Mouse (Mus musculus) limb, embryonic 14.5 days (tissue): ENCODE measurements around the gene Olfr876. TPM values are rescaled to one million over a fixed set of nuclear protein-coding genes. Genes with fewer than 3 reads are reported as not detected.

Experiments used
- ATAC-seq: fragments of 200-750 bp; cut with Nextera tagmentation; 2 replicates; pipeline ENCODE4 v1.8.0; 2017; ENCODE audit warnings: low read depth, moderate number of reproducible peaks, moderate TSS enrichment; ENCODE audit not compliant: low FRiP score
- DNase-seq: peaks from one replicate; pipeline ENCODE4 v3.0.0-alpha.2; 2015; ENCODE audit warnings: low spot score
- H3K27ac ChIP-seq: fragments of 300-500 bp; sonication (generic); replicated peaks from 2 replicates; pipeline ENCODE4 v1.5.1; 2014; ENCODE audit warnings: low read depth, mild to moderate bottlenecking, low read length, moderate library complexity, mixed read lengths
- H3K27me3 ChIP-seq: fragments of 300-500 bp; sonication (generic); 2 replicates; pipeline ENCODE4 v1.6.1; 2014; ENCODE audit warnings: low read length, mixed read lengths; ENCODE audit not compliant: control insufficient read depth, insufficient read depth
- H3K36me3 ChIP-seq: fragments of 300-500 bp; sonication (generic); 2 replicates; pipeline ENCODE4 v1.6.1; 2014; ENCODE audit warnings: mild to moderate bottlenecking, low read length, moderate library complexity, mixed read lengths; ENCODE audit not compliant: control insufficient read depth, insufficient read depth
- H3K4me1 ChIP-seq: fragments of 300-500 bp; sonication (generic); 2 replicates; pipeline ENCODE4 v1.6.1; 2014; ENCODE audit warnings: antibody characterized with exemption, low read length, mixed read lengths; ENCODE audit not compliant: control insufficient read depth, insufficient read depth
- H3K4me2 ChIP-seq: fragments of 300-500 bp; sonication (generic); replicated peaks from 2 replicates; pipeline ENCODE4 v1.6.1; 2014; ENCODE audit warnings: low read depth, mild to moderate bottlenecking, low read length, moderate library complexity; ENCODE audit not compliant: severe bottlenecking
- H3K4me3 ChIP-seq: fragments of 300-500 bp; sonication (generic); replicated peaks from 2 replicates; pipeline ENCODE4 v1.5.1; 2014; ENCODE audit warnings: low read length
- H3K9ac ChIP-seq: fragments of 300-500 bp; sonication (generic); 2 replicates; pipeline ENCODE4 v1.6.1; 2014; ENCODE audit warnings: mild to moderate bottlenecking, low read depth, low read length, moderate library complexity; ENCODE audit not compliant: severe bottlenecking
- H3K9me3 ChIP-seq: fragments of 300-500 bp; sonication (generic); 2 replicates; pipeline ENCODE4 v1.6.1; 2016; ENCODE audit warnings: low read length; ENCODE audit not compliant: control insufficient read depth
- POLR2A ChIP-seq: fragments of 200-500 bp; IDR thresholded peaks from 2 replicates; pipeline ENCODE4 v1.8.0; 2012; ENCODE audit warnings: inconsistent platforms, mild to moderate bottlenecking, moderate library complexity, borderline replicate concordance; ENCODE audit not compliant: insufficient read depth, insufficient read length; ENCODE audit errors: extremely low read depth
- WGBS: fragments of 180-500 bp; shearing (Covaris S2); extraction: QIAGEN DNeasy Blood & Tissue Kit; methylation state at CpG from one replicate; pipeline ENCODE4 v1.1.7; 2014; 5-methylcytosine and 5-hydroxymethylcytosine counted together
- polyA plus RNA-seq, 2 experiments: library from polyadenylated mRNA; depleted of rRNA in 1 of 2; stranded (reverse) in 1 of 2; unstranded in 1 of 2; fragments of >200 nt; fragmentation: Nextera tagmentation in 1 of 2; extraction: Ambion mirVana in 1 of 2; gene quantifications; 2 replicates each; pipeline versions ENCODE4 v1.2.1 to v1.2.3; 2012 to 2014

Olfr876 gene
- polyA plus RNA-seq (2012; rRNA removed) (not detected in 2 replicates), polyA plus RNA-seq (2014; fragmentation: Nextera tagmentation; extraction: Ambion mirVana) (not detected in 2 replicates)

- DNase-seq (no peak), ATAC-seq (no peak)
These were observed at the start of gene Olfr876 for GRCm38 (mm10) chr9:37802731-37803130. Gene Olfr876, plus strand, starts transcription at chr9:37803031.

GRCm38 (mm10) chr9:37761728-37762127 is 41.1 kb upstream of the Olfr876 start:
- no peak overlapping the region for H3K9ac ChIP-seq

More at GRCm38 (mm10) chr9:37802731-37803130, at the start of gene Olfr876:
- Histone ChIP-seq H3K9ac (no peak within 1 kb of the TSS), H3K27me3 (no peaks in the 10 kb centered on the region), H3K27ac (no peak within 1 kb of the TSS), H3K36me3 (no peaks in the 10 kb centered on the region), H3K4me2 (no peak within 1 kb of the TSS), H3K4me3 (no peak within 1 kb of the TSS), H3K9me3 (no peaks in the 10 kb centered on the region), H3K4me1 (no peaks in the 10 kb centered on the region)
- no peak for TF ChIP-seq POLR2A

GRCm38 (mm10) chr9:37762541-37762940 is 40.3 kb upstream of the Olfr876 start:
- TF ChIP-seq POLR2A, result no peak
- ATAC-seq (no peak), DNase-seq (no peak)
- Histone ChIP-seq H3K4me2 (no peak overlapping the region), H3K27ac (no peak overlapping the region), H3K9ac (no peak overlapping the region), H3K36me3 (no peaks in the 10 kb centered on the region), H3K4me1 (no peaks in the 10 kb centered on the region), H3K27me3 (no peaks in the 10 kb centered on the region), H3K4me3 (no peak overlapping the region), H3K9me3 (no peaks in the 10 kb centered on the region)
- 71% methylated on average over 2 of the region's 2 CpGs for WGBS

More at GRCm38 (mm10) chr9:37761728-37762127, 41.1 kb upstream of the Olfr876 start:
- H3K27ac ChIP-seq, result no peak overlapping the region
- no peak for TF ChIP-seq POLR2A
- ATAC-seq (no peak), DNase-seq (no peak)
- no peaks in the 10 kb centered on the region for H3K36me3 ChIP-seq
- H3K4me1 ChIP-seq, result no peaks in the 10 kb centered on the region
- 56% methylated on average over 2 of the region's 2 CpGs for WGBS
- no peaks in the 10 kb centered on the region for H3K27me3 ChIP-seq
- no peak overlapping the region for H3K4me2 ChIP-seq
- no peak overlapping the region for H3K4me3 ChIP-seq
- no peaks in the 10 kb centered on the region for H3K9me3 ChIP-seq

- no peaks in the 10 kb centered on the region for H3K36me3 ChIP-seq
- H3K27me3 ChIP-seq, result no peaks in the 10 kb centered on the region
- no peaks in the 10 kb centered on the region for H3K4me1 ChIP-seq
- no peak overlapping the region for H3K27ac ChIP-seq
- H3K9me3 ChIP-seq, result no peaks in the 10 kb centered on the region
- DNase-seq, result peak; percentile 13
- no peak overlapping the region for H3K9ac ChIP-seq
- H3K4me3 ChIP-seq, result no peak overlapping the region
- no peak for TF ChIP-seq POLR2A
- WGBS, result 52% methylated on average over 2 of the region's 2 CpGs
- no peak for ATAC-seq
- no peak overlapping the region for H3K4me2 ChIP-seq
These were observed 32.2 kb upstream of the Olfr876 start for GRCm38 (mm10) chr9:37770661-37771060.

- Histone ChIP-seq H3K4me2 (no peak within 1 kb of the TSS), H3K27ac (no peak within 1 kb of the TSS), H3K4me1 (no peaks in the 10 kb centered on the region), H3K27me3 (no peaks in the 10 kb centered on the region), H3K9me3 (no peaks in the 10 kb centered on the region), H3K9ac (no peak within 1 kb of the TSS), H3K36me3 (no peaks in the 10 kb centered on the region), H3K4me3 (no peak within 1 kb of the TSS)
- DNase-seq (no peak), ATAC-seq (no peak)
- 48% methylated on average over 2 of the region's 2 CpGs for WGBS
- no peak for TF ChIP-seq POLR2A
These were observed 31.1 kb upstream of the Olfr876 start, which contains the start of gene Olfr875 for GRCm38 (mm10) chr9:37771759-37772158. Gene Olfr875, plus strand, starts transcription at chr9:37771857.
